Mouse (Mus musculus): Measurements from ENCODE around the gene B230217C12Rik. TPM values are rescaled to one million over a fixed set of nuclear protein-coding genes. Genes with fewer than 3 reads are reported as not detected.

Gene B230217C12Rik
- polyA plus RNA-seq, 1 experiment from 2014 or later = 4.1 TPM

GRCm38 (mm10) chr11:97807626-97808025 lies 33.0 kb upstream of the B230217C12Rik start:
- Histone ChIP-seq H3K9me3 (ENCODE audit: control insufficient read depth, low read length) (no peaks in the 10 kb centered on the region), H3K4me1 (ENCODE audit: control insufficient read depth, insufficient read depth, low read length) (peaks cover 89% of the 10 kb centered on the region), H3K4me3 (ENCODE audit: low read length) (no peak overlapping the region), H3K4me2 (ENCODE audit: low read depth, low read length) (0 out of 2 replicates have a peak overlapping the region, but pooled peaks have one; percentile 9), H3K27me3 (replicated peaks; ENCODE audit: control insufficient read depth, insufficient read depth, low read length) (no peaks in the 10 kb centered on the region), H3K9ac (ENCODE audit: low read depth, low read length) (peak overlapping the region; percentile 20; the same call in 1 of the 2 replicates), H3K27ac (ENCODE audit: low read length) (peak overlapping the region; percentile 73), H3K36me3 (ENCODE audit: control insufficient read depth, insufficient read depth, low read length) (peaks cover 3% of the 10 kb centered on the region; the same call in 1 of the 2 replicates)
- no peak for ATAC-seq
- WGBS = 16% methylated on average over 6 of the region's 6 CpGs

- 0 out of 2 replicates have a peak overlapping the region, but pooled peaks have one; percentile 9 for H3K4me2 ChIP-seq (ENCODE audit: low read depth, low read length)
- H3K9ac ChIP-seq (ENCODE audit: low read depth, low read length) = peak overlapping the region; percentile 20
- peaks cover 3% of the 10 kb centered on the region; the same call in 1 of the 2 replicates for H3K36me3 ChIP-seq (ENCODE audit: control insufficient read depth, insufficient read depth, low read length)
- H3K27ac ChIP-seq (ENCODE audit: low read length) = peak overlapping the region; percentile 73
- 47% methylated on average over 2 of the region's 2 CpGs for WGBS
- no peak overlapping the region for H3K4me3 ChIP-seq (ENCODE audit: low read length)
- H3K4me1 ChIP-seq (ENCODE audit: control insufficient read depth, insufficient read depth, low read length) = peaks cover 90% of the 10 kb centered on the region
- no peaks in the 10 kb centered on the region for H3K27me3 ChIP-seq (replicated peaks; ENCODE audit: control insufficient read depth, insufficient read depth, low read length)
- no peak for ATAC-seq
- H3K9me3 ChIP-seq (ENCODE audit: control insufficient read depth, low read length) = no peaks in the 10 kb centered on the region
Measured at GRCm38 (mm10) chr11:97808093-97808492, 32.5 kb upstream of the B230217C12Rik start.

- Histone ChIP-seq H3K36me3 (ENCODE audit: control insufficient read depth, insufficient read depth, low read length) (peaks cover 3% of the 10 kb centered on the region; the same call in 1 of the 2 replicates), H3K9ac (ENCODE audit: low read depth, low read length) (peak overlapping the region; percentile 46; the same call in 1 of the 2 replicates), H3K27me3 (replicated peaks; ENCODE audit: control insufficient read depth, insufficient read depth, low read length) (no peaks in the 10 kb centered on the region), H3K4me2 (ENCODE audit: low read depth, low read length) (no peak overlapping the region), H3K4me1 (ENCODE audit: control insufficient read depth, insufficient read depth, low read length) (peaks cover 91% of the 10 kb centered on the region), H3K9me3 (ENCODE audit: control insufficient read depth, low read length) (no peaks in the 10 kb centered on the region), H3K27ac (ENCODE audit: low read length) (peak overlapping the region; percentile 73), H3K4me3 (ENCODE audit: low read length) (no peak overlapping the region)
- ATAC-seq = no peak
- WGBS = 31% methylated on average over 5 of the region's 5 CpGs
Measured at GRCm38 (mm10) chr11:97808621-97809234, 31.9 kb upstream of the B230217C12Rik start.

- Histone ChIP-seq H3K36me3 (ENCODE audit: control insufficient read depth, insufficient read depth, low read length) (peaks cover 3% of the 10 kb centered on the region), H3K9me3 (ENCODE audit: control insufficient read depth, low read length) (no peaks in the 10 kb centered on the region), H3K27me3 (replicated peaks; ENCODE audit: control insufficient read depth, insufficient read depth, low read length) (no peaks in the 10 kb centered on the region), H3K27ac (ENCODE audit: low read length) (peak overlapping the region; percentile 73), H3K9ac (ENCODE audit: low read depth, low read length) (peak overlapping the region; percentile 46), H3K4me2 (ENCODE audit: low read depth, low read length) (no peak overlapping the region), H3K4me3 (ENCODE audit: low read length) (no peak overlapping the region), H3K4me1 (ENCODE audit: control insufficient read depth, insufficient read depth, low read length) (peaks cover 89% of the 10 kb centered on the region)
- 56% methylated on average over 7 of the region's 7 CpGs for WGBS
- no peak for ATAC-seq
Measured at GRCm38 (mm10) chr11:97809235-97810121, 31.1 kb upstream of the B230217C12Rik start.

GRCm38 (mm10) chr11:97810356-97810755 lies 30.2 kb upstream of the B230217C12Rik start:
- Histone ChIP-seq H3K9ac (ENCODE audit: low read depth, low read length) (0 out of 2 replicates have a peak overlapping the region, but pooled peaks have one; percentile 8), H3K9me3 (ENCODE audit: control insufficient read depth, low read length) (no peaks in the 10 kb centered on the region), H3K27ac (ENCODE audit: low read length) (peak overlapping the region; percentile 50), H3K36me3 (ENCODE audit: control insufficient read depth, insufficient read depth, low read length) (peaks cover 3% of the 10 kb centered on the region), H3K4me3 (ENCODE audit: low read length) (no peak overlapping the region), H3K27me3 (replicated peaks; ENCODE audit: control insufficient read depth, insufficient read depth, low read length) (no peaks in the 10 kb centered on the region), H3K4me2 (ENCODE audit: low read depth, low read length) (no peak overlapping the region), H3K4me1 (ENCODE audit: control insufficient read depth, insufficient read depth, low read length) (peaks cover 87% of the 10 kb centered on the region)
- no peak for ATAC-seq
- WGBS = 47% methylated on average over 7 of the region's 7 CpGs

DNA sequence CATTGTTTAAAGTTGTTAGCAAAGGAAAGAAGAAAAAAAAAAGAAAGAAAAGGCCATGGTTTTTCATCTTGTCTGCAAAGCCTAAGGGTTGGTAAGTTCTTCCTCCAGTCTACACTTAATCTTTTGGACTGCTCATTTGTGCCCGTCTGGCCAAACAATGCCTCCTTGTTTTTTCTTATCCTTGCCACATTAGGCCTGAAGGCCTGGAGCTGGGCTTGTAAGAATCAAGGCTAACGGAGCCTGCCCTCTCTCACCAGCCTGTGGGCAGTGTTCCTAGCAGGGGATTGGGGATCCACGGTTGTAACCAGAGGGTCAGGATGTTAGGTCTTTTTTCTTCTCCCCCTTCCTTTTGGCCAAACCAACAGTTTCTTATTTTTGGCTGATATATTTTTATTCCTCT lies 29.6 kb upstream of the B230217C12Rik start:
- H3K36me3 ChIP-seq (ENCODE audit: control insufficient read depth, insufficient read depth, low read length) = peaks cover 6% of the 10 kb centered on the region
- no peak overlapping the region for H3K4me3 ChIP-seq (ENCODE audit: low read length)
- no peaks in the 10 kb centered on the region for H3K27me3 ChIP-seq (replicated peaks; ENCODE audit: control insufficient read depth, insufficient read depth, low read length)
- H3K9ac ChIP-seq (ENCODE audit: low read depth, low read length) = peak overlapping the region; percentile 39; the same call in 1 of the 2 replicates
- peak overlapping the region; percentile 52 for H3K4me2 ChIP-seq (ENCODE audit: low read depth, low read length)
- H3K9me3 ChIP-seq (ENCODE audit: control insufficient read depth, low read length) = no peaks in the 10 kb centered on the region
- no peak for ATAC-seq
- WGBS = 48% methylated on average over 3 of the region's 3 CpGs
- H3K27ac ChIP-seq (ENCODE audit: low read length) = peak overlapping the region; percentile 96
- peaks cover 87% of the 10 kb centered on the region for H3K4me1 ChIP-seq (ENCODE audit: control insufficient read depth, insufficient read depth, low read length)

DNA sequence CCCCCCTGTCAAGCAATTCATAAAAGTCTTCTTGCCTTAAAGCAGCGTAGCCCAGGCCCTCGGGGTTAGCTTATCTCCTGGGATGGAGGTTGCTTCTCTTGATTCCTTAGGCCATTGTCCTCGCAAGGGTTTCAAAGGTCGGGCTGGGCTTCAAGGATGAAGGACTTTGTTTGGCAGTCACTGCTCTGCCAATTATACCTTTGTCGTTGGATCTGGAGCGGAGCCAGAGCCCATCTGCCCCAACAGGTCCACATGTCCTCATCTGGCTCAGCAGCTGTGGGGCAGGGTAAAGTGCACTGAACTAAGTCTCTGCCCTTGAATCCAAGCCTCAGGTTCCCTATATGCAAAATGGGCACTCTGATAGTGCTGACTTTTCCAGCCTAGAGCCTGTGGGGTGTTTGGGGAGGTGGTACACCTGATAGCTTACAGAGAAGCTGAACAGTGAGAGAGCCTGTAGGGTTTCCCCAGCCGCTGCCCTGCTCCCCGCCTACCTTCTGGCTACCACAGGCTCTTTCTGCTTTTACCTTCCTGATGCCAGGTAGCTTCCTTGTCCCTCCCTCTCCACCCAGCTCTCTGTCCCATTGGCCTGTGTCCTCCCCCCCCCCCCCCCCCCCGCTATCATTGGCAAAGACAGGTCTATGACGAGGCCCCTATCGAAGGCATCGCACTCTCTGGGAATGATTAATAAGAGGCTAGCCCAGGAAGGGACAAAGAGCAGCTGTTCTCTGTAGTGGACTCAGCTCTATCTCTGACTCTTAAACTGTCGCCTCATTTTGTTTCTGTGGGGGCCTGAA lies 28.8 kb upstream of the B230217C12Rik start:
- Histone ChIP-seq H3K9me3 (ENCODE audit: control insufficient read depth, low read length) (no peaks in the 10 kb centered on the region), H3K36me3 (ENCODE audit: control insufficient read depth, insufficient read depth, low read length) (peaks cover 6% of the 10 kb centered on the region), H3K4me3 (ENCODE audit: low read length) (peak overlapping the region; percentile 17), H3K27me3 (replicated peaks; ENCODE audit: control insufficient read depth, insufficient read depth, low read length) (no peaks in the 10 kb centered on the region), H3K27ac (ENCODE audit: low read length) (peak overlapping the region; percentile 96), H3K9ac (ENCODE audit: low read depth, low read length) (peak overlapping the region; percentile 59), H3K4me1 (ENCODE audit: control insufficient read depth, insufficient read depth, low read length) (peaks cover 86% of the 10 kb centered on the region), H3K4me2 (ENCODE audit: low read depth, low read length) (peak overlapping the region; percentile 52)
- 35% methylated on average over 12 of the region's 13 CpGs for WGBS
- peak; percentile 81 for ATAC-seq

DNA sequence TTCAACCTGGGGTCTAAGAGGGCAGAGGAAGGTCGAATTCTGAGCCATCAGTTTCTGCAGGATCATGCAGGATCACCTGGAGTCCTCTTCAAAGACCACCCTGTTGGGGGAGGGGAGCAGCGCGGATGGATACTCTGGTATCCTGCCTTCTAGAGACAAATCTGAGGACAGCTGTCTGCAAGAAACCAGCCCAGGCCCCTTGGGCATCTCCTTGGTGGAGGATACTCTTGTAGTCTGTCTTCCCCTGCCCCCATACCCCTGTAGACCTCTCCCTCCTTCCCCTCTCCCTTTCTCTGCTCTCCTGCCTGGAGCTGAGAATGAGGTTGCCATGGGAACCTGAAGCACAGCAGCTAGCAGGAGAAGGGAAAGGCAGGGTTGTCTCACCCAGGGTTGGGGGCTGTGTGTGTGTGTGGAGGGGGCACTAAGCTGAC lies 28.1 kb upstream of the B230217C12Rik start:
- peaks cover 6% of the 10 kb centered on the region for H3K36me3 ChIP-seq (ENCODE audit: control insufficient read depth, insufficient read depth, low read length)
- peak overlapping the region; percentile 15; the same call in 1 of the 2 replicates for H3K4me3 ChIP-seq (ENCODE audit: low read length)
- peak overlapping the region; percentile 89 for H3K27ac ChIP-seq (ENCODE audit: low read length)
- H3K27me3 ChIP-seq (replicated peaks; ENCODE audit: control insufficient read depth, insufficient read depth, low read length) = no peaks in the 10 kb centered on the region
- H3K9me3 ChIP-seq (ENCODE audit: control insufficient read depth, low read length) = no peaks in the 10 kb centered on the region
- H3K4me2 ChIP-seq (ENCODE audit: low read depth, low read length) = peak overlapping the region; percentile 52
- peak overlapping the region; percentile 59 for H3K9ac ChIP-seq (ENCODE audit: low read depth, low read length)
- ATAC-seq = no peak
- 36% methylated on average over 3 of the region's 3 CpGs for WGBS
- peaks cover 86% of the 10 kb centered on the region for H3K4me1 ChIP-seq (ENCODE audit: control insufficient read depth, insufficient read depth, low read length)
